Mouse (Mus musculus): Measurements from ENCODE around the gene Man1c1. TPM values are rescaled to one million over a fixed set of nuclear protein-coding genes. Genes with fewer than 3 reads are reported as not detected.

Gene Man1c1
- polyA plus RNA-seq, 1 experiment from 2014 or later: 2.6 TPM

DNA sequence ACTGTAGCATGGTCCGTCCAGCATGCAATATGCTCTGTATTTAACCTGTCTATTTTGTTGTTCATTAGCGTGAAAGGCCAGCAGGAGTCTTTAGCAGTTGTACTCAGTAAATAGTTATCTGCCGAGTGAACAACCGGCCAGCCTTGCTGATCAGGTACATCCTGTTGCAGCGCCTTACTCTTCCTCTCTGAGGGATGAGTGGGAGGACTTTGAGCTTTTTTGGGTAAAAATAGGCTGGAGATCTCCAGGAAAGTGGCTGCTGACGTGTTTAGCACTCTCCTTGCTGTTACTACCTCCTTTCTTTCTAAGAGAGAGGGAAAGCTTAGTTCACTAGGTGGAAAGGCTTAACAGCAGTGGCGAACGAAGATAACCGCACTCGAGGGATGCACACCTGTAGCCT, 186.4 kb downstream of the Man1c1 start:
- Histone ChIP-seq H3K27me3 (replicated peaks; ENCODE audit: low read depth, poor library complexity, severe bottlenecking) (no peaks in the 10 kb centered on the region), H3K4me3 (no peak overlapping the region), H3K9me3 (no peaks in the 10 kb centered on the region), H3K36me3 (replicated peaks) (peaks cover 64% of the 10 kb centered on the region), H3K4me1 (peaks cover 24% of the 10 kb centered on the region), H3K27ac (replicated peaks) (no peak overlapping the region)
- DNase-seq (ENCODE audit: low spot score): no peak
- WGBS: 92% methylated on average over 10 of the region's 10 CpGs

DNA sequence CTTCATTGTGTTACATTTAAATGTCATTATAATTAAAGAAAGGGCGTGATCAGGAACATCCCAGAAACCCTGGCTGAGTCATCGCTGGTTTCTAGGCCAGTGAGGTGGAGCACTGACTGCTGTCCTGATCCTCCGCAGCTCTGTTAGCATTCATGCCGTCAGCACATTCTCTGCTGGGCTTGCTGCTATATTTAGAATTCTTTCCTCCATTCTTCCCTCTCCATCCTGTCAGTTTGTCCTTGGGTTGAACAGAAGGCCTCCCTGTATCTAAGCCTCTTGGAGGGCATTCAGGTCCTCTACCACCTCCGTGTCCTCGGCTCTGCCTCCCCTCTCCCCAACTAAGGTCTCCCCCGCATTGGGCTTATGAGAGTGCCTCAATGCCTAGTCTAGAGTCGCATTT, 187.1 kb downstream of the Man1c1 start:
- H3K27me3 ChIP-seq (replicated peaks; ENCODE audit: low read depth, poor library complexity, severe bottlenecking): no peaks in the 10 kb centered on the region
- H3K27ac ChIP-seq (replicated peaks): no peak overlapping the region
- H3K9me3 ChIP-seq: no peaks in the 10 kb centered on the region
- WGBS: 86% methylated on average over 8 of the region's 8 CpGs
- no peak overlapping the region for H3K4me3 ChIP-seq
- peaks cover 28% of the 10 kb centered on the region for H3K4me1 ChIP-seq
- no peak for DNase-seq (ENCODE audit: low spot score)
- H3K36me3 ChIP-seq (replicated peaks): peaks cover 57% of the 10 kb centered on the region

DNA sequence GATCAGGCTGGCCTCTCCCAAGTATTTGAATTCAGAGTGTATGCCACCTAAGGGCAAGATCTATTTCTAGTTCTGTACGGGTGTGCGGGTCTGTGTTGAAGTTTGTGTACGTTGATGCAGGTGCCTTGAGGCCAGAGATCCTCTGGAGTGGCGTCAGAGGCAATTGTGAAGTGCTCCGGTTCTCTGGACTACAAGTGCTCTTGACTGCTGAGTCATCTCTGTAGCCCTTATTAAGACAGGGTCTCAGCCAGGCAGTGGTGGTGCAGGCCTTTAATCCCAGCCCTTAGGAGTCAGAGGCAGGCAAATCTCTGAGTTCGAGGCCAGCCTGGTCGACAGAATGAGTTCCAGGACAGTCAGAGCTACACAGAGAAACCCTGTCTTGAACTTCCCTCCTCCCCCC, 188.5 kb downstream of the Man1c1 start:
- Histone ChIP-seq H3K27me3 (replicated peaks; ENCODE audit: low read depth, poor library complexity, severe bottlenecking) (no peaks in the 10 kb centered on the region), H3K27ac (replicated peaks) (no peak overlapping the region), H3K36me3 (replicated peaks) (peaks cover 44% of the 10 kb centered on the region), H3K4me3 (no peak overlapping the region), H3K4me1 (peaks cover 38% of the 10 kb centered on the region), H3K9me3 (no peaks in the 10 kb centered on the region)
- 77% methylated on average over 7 of the region's 7 CpGs for whole genome bisulfite sequencing
- DNase-seq (ENCODE audit: low spot score): no peak

DNA sequence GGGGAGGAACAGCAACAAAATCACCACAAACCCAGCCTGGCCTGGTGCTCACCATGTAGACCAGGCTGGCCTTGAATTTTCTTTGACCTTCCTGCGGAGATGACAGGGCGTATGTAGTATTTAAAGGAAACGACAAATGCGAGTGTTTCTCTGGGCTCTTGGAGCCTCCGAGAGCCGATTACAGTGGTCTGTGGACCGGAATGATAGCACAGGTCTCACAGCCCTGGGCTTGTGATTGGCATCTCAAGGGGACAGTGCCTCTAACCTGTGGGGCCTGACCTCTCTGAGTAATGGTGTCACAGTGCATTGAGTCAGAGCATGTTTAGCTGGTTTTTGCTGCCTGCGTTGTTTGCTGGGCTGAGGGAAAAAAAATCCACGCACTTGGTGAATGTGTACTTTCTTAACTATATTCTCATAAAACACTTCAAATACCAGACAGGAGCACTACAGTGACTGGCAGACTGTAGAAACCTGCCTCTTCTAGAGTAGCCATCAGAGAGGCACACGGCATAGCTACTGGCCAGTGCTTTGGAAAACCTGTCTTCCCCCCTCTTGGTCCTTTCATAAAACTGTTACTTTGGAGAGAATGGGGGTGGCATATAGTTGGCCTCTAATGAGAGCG, 189.7 kb downstream of the Man1c1 start:
- H3K27ac ChIP-seq (replicated peaks): no peak overlapping the region
- H3K4me3 ChIP-seq: no peak overlapping the region
- no peaks in the 10 kb centered on the region for H3K27me3 ChIP-seq (replicated peaks; ENCODE audit: low read depth, poor library complexity, severe bottlenecking)
- H3K36me3 ChIP-seq (replicated peaks): peaks cover 32% of the 10 kb centered on the region
- peaks cover 41% of the 10 kb centered on the region for H3K4me1 ChIP-seq
- H3K9me3 ChIP-seq: no peaks in the 10 kb centered on the region
- no peak for DNase-seq (ENCODE audit: low spot score)
- 90% methylated on average over 11 of the region's 11 CpGs for WGBS

DNA sequence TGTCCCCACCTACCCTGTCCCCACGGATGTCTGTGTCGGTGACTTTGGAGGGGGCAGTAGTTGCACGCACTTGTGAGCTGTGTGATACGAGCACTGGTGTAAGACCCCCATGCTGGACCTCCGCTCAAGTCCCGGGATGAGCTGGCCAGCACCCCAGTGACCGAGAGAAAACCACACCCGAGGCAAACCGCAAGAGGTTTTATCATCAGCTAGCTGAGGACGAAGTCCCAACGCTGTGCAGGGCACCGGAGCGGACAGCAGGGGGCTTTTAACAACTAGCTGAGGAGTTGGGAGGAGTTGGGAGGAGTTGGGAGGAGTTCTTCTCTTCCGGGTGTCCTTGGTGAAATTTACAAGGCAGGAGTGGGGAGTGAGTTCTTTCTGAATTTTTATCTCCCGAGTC, 191.3 kb downstream of the Man1c1 start:
- Histone ChIP-seq H3K4me3 (peak overlapping the region; percentile 70), H3K36me3 (replicated peaks) (peaks cover 25% of the 10 kb centered on the region), H3K27ac (replicated peaks) (peak overlapping the region; percentile 15; the same call in 1 of the 2 replicates), H3K9me3 (no peaks in the 10 kb centered on the region), H3K27me3 (replicated peaks; ENCODE audit: low read depth, poor library complexity, severe bottlenecking) (no peaks in the 10 kb centered on the region), H3K4me1 (peaks cover 41% of the 10 kb centered on the region)
- 35% methylated on average over 15 of the region's 15 CpGs for WGBS
- peak; percentile 74 for DNase-seq (ENCODE audit: low spot score)

DNA sequence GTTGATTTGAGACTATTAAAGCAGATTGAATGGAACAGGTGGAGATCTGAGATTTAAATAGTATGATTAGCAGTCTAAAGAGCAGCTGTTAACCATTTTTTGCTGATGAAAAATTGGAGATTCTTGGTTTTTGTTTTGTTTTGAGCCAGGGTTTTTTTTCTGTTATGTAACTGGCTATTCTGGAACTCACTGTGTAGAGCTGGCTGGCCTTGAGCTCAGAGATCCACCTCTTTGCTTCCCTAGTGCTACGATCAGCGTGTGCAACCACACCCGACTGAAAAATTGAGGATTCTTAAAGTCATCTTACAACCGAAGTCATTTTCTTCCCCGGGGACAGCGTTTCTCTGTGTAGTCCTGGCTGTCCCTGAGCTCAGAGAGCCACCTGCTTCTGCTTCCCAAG, 192.4 kb downstream of the Man1c1 start:
- no peak for DNase-seq (ENCODE audit: low spot score)
- H3K36me3 ChIP-seq (replicated peaks): peaks cover 18% of the 10 kb centered on the region
- WGBS: 80% methylated on average over 6 of the region's 6 CpGs
- H3K27ac ChIP-seq (replicated peaks): peak overlapping the region; percentile 91; the same call in 1 of the 2 replicates
- no peaks in the 10 kb centered on the region for H3K27me3 ChIP-seq (replicated peaks; ENCODE audit: low read depth, poor library complexity, severe bottlenecking)
- H3K4me1 ChIP-seq: peaks cover 35% of the 10 kb centered on the region
- H3K4me3 ChIP-seq: peak overlapping the region; percentile 70
- H3K9me3 ChIP-seq: no peaks in the 10 kb centered on the region

Small RNA genes lying within 50 kb of the gene (microRNA-seq; reads per million reads assigned to microRNA genes)
- gene Mir6403: not detected

Other genes with a start within 250 kb of the Man1c1 start
- 2,394 and 2,556 TPM in 2 replicates for gene Stmn1, start 236.0 kb downstream of the Man1c1 start, polyA plus RNA-seq (2016; fragmentation: Nextera tagmentation; extraction: Ambion mirVana)
- 1.2 and 2.1 TPM in 2 replicates for gene Paqr7, start 207.6 kb downstream of the Man1c1 start, polyA plus RNA-seq (2016; fragmentation: Nextera tagmentation; extraction: Ambion mirVana)
- 28.2 and 28.6 TPM in 2 replicates for gene Aunip, start 193.3 kb downstream of the Man1c1 start, polyA plus RNA-seq (2016; fragmentation: Nextera tagmentation; extraction: Ambion mirVana)
- 107 and 114 TPM in 2 replicates for gene Mtfr1l, start 168.9 kb downstream of the Man1c1 start, polyA plus RNA-seq (2016; fragmentation: Nextera tagmentation; extraction: Ambion mirVana)
- gene Selenon, start 152.1 kb downstream of the Man1c1 start, polyA plus RNA-seq (2016; fragmentation: Nextera tagmentation; extraction: Ambion mirVana): 9.5 and 9.7 TPM in 2 replicates
- gene Ldlrap1, start 63.7 kb upstream of the Man1c1 start, polyA plus RNA-seq (2016; fragmentation: Nextera tagmentation; extraction: Ambion mirVana): 15.8 and 17.4 TPM in 2 replicates
- gene Maco1, start 149.1 kb upstream of the Man1c1 start, polyA plus RNA-seq (2016; fragmentation: Nextera tagmentation; extraction: Ambion mirVana): 38.9 and 42.5 TPM in 2 replicates
- gene Rhd, start 160.2 kb upstream of the Man1c1 start, polyA plus RNA-seq (2016; fragmentation: Nextera tagmentation; extraction: Ambion mirVana): 8.2 and 11.2 TPM in 2 replicates
- gene Tmem50a, start 210.7 kb upstream of the Man1c1 start, polyA plus RNA-seq (2016; fragmentation: Nextera tagmentation; extraction: Ambion mirVana): 127 and 133 TPM in 2 replicates
- gene Rsrp1, start 219.3 kb upstream of the Man1c1 start, polyA plus RNA-seq (2016; fragmentation: Nextera tagmentation; extraction: Ambion mirVana): 343 and 353 TPM in 2 replicates
- 65.2 and 65.9 TPM in 2 replicates for gene Syf2, start 226.6 kb upstream of the Man1c1 start, polyA plus RNA-seq (2016; fragmentation: Nextera tagmentation; extraction: Ambion mirVana)

Data from embryonic facial prominence, embryonic 10.5 days (tissue).